Mouse (Mus musculus) kidney, adult 2 months (tissue): ENCODE results near the gene Abcc10.

Source experiments
- CTCF ChIP-seq: fragments of 200-500 bp; conservative IDR thresholded peaks from 2 replicates; pipeline ENCODE4 v1.5.1; 2011; ENCODE audit warnings: low read depth, mild to moderate bottlenecking, control low read depth, low read length, moderate library complexity, mixed read lengths; ENCODE audit not compliant: insufficient read depth, insufficient read length
- POLR2A ChIP-seq: fragments of 200-500 bp; IDR thresholded peaks from one replicate; pipeline ENCODE4 v1.6.1; 2011; ENCODE audit warnings: low read depth, low read length, control low read depth

DNA sequence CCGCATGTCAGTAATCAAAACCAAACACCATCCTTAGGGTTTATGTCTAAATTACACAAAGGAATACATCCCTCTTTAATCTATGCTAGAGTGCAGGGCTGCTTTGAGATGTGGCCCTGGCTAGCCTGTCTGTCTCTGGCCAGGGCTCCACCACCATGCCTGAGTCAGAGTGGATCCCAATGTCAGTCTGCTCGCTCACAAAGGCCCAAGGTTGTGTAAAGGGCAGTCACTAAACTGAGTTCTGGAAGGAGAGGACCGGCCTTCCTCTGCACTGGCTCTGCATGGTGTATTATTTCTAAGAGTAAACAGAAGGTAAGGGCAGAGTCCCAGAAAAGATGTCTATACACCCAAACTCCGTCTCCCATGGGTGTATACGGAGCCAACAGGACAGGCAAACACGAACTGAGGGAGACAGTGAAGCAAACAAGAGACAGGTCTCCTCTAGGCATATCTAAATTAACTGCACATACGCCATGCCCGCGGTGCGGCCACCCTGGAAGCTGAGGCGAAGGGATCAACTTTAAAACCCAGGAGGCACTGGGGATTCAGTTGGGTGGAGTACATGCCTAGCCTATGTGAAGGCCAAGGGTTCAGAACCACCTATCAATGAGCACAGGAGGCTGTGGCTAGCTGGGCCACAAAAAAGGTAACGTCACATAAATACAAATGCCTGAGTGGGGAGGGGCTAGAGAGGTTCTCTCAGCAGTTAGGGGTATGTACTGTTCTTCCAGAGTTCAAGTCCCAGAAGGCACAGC is 50.0 kb downstream of the Abcc10 start:
- TF ChIP-seq POLR2A (no peak), CTCF (no peak)
